Mouse (Mus musculus): ENCODE results near the gene Mtch2.

Mtch2 gene

GRCm38 (mm10) chr2:90906721-90907120 lies 59.8 kb downstream of the Mtch2 start:
- DNase-seq (ENCODE audit: low spot score in 2 of 2), result no peak

- DNase-seq (ENCODE audit: low spot score in 2 of 2), result no peak
Measured at GRCm38 (mm10) chr2:90910861-90911260, 63.9 kb downstream of the Mtch2 start.

- DNase-seq (ENCODE audit: low spot score in 2 of 2), result no peak
Measured at GRCm38 (mm10) chr2:90911668-90912067, 64.7 kb downstream of the Mtch2 start.

GRCm38 (mm10) chr2:90913671-90914070 lies 66.7 kb downstream of the Mtch2 start:
- no peak for DNase-seq (ENCODE audit: low spot score in 2 of 2)

GRCm38 (mm10) chr2:90915516-90915915 lies 68.6 kb downstream of the Mtch2 start:
- DNase-seq (ENCODE audit: low spot score in 2 of 2), result no peak
